Mouse (Mus musculus): ENCODE results near the gene Vmn1r48.
"Not testable (repeated sequence)": the region's sequence is repeated elsewhere in the genome, so short reads cannot be mapped to it uniquely, and the experiment has no call there.

Vmn1r48 gene

DNA sequence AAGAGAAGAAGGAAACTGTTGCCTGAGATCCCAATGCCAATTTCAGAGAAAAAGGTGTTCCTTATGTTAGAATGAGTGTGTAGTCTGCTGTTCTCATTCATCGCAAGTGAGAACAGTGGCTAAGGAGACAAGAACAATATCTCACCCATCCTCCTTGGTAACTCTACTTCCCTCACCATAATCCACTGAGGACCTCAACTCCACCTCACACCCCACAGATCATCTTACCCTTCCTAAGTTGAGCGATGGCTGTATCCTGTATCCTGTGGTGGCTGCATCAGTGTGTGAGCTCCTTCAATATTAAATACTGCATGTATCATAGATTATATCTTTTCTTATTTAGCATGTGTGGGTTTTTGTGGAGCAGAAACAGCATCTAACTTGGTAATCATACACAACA, at the start of gene Vmn1r48:
TSS of gene Vmn1r48 (minus strand) at position 101 of the 400 bp plus-strand sequence.
- not testable (repeated sequence) for DNase-seq (ENCODE audit: low spot score in 2 of 2)

DNA sequence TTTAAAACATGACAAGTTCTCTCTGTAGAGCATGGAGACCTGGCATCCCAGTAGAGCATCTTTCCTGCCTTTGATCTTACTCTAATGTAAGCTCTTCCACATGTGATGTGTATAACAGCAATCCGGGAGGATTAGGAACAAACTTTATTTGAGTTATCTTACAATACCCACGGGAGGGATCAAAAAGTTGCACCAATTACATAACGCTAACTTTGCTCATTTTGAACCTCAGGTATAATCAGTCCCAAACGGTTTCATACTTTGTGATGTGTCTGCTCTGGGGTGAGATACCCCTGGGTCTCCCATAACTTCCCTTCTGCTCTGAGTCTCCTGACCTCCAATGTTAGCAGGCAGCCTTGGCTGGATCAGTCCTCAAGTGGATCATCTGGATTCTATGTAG, 41.8 kb upstream of the Vmn1r48 start, which contains the start of gene Vmn1r49:
TSS of gene Vmn1r49 (minus strand) at position 101 of the 400 bp plus-strand sequence.
- no peak for DNase-seq (ENCODE audit: low spot score in 2 of 2)

DNA sequence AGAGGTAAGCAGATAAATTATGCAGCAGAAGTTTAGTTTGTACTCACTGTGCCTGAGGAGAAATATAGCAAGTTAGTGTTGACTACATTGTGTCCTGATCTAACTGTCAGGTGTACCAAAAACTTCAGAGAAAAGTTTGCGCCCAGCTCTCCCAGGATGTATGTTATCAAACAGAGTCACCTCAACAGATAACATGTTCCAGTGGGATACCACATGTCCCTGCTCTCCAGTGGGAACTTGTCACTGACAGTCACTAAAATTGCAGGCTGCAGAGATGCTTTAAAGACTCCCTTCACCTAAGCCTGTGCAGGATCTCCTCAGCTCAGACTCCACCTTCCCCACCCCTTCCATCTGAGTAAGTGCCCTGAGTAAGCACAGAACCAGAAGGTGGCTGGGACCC, 20.8 kb downstream of the Vmn1r48 start, which contains the start of gene Vmn1r47:
TSS of gene Vmn1r47 (plus strand) at position 301 of the 400 bp plus-strand sequence.
- not testable (repeated sequence) for DNase-seq (ENCODE audit: low spot score in 2 of 2)

DNA sequence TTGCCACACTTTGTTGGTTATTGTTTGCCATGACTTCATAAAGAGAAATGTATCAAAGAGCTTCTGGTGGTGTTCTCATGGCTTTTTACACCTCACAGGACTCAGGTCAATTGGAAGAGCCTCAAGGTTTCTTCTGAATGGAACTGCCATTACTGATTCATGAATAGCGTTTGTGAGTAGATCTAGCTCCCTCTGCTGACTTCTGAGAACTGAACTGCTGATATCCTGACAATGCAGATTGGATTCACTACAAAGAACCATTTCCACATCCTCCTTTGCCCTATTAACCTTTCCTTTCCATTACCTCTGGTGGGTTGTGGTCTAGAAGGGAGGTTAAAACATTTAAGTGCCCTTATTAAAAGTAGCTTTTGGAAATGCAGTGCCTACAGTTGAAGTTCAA, 50.7 kb downstream of the Vmn1r48 start:
- DNase-seq (ENCODE audit: low spot score in 2 of 2) = no peak
